Mouse (Mus musculus) retina, embryonic 14.5 days (tissue): Measurements from ENCODE around the gene Dmp1.

ENCODE experiments used
- DNase-seq: peaks from one replicate; pipeline ENCODE4 v3.0.0-alpha.2; 2015; ENCODE audit warnings: low spot score

Gene Dmp1

DNA sequence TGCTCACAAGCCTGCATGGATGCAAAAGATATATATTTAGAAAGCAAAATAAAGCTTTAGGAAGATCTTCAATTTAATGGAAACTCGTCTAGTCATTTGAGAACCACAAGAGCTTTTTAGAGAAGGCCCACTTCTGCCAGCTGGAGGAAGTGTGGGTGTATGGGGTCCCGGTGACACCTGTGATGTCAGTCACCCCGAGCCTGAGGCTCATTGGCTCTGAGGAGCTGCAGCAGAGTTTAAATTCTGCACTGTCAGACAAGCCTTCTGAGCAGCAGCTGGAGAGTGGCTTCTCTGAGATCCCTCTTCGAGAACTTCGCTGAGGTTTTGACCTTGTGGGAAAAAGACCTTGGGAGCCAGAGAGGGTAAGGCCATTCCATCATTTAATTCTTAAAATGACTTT, at the start of gene Dmp1:
Gene Dmp1, plus strand, starts transcription at position 263 of the 400 bp plus-strand sequence.
- no peak for DNase-seq

DNA sequence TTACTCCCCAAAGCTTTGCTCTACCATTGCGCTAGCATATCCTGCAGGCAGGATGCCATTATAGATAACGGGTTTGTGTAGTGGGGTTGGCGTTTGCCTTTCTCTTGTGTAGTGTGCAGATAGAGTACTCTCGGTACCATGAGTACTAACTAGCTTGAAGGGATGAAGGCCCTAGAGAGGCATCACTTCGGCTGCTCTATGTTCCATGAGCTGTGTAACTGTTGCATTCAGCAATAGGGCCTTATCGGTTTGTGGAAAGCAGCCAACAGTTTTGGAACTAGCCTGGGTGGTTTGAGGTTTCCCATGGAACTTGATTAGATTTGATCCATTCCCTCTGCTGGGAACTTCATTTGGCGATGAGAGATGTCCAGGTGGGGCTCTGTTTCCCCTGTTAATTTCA, 44.7 kb upstream of the Dmp1 start:
- no peak for DNase-seq

DNA sequence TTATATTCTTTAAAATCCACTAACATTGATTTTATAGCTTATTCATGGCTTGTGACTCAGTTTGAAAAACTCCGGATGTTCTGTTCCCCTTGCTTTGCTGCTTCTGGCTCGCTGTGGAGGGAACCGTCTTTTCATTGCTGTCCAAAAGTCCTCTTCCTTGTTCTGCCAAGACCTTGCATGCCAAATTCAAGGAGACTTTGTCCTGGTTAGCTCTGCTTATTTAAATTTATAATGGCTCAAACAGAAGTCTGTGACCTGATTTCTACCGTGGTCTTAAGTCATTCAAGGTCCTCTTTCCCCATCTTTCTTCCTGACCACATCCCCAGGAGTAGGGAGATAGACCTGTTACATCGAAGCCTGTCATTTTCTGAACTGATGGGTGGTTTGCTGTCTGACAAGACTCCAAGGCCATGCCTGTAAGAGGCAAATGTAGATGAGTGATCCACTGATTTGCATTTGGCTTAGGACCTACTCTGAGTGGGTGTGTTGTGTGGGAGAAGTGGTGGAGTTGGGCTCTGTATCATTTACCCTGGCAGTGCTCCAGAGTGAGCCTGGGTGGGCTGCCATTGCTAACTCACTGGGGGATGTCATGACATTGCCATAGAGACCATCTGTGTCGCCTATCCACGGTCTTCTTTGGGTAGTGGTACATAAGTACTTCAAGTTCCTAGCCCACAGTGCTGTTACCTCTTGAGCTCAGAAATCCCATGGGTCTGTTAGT, 43.9 kb upstream of the Dmp1 start:
- no peak for DNase-seq

DNA sequence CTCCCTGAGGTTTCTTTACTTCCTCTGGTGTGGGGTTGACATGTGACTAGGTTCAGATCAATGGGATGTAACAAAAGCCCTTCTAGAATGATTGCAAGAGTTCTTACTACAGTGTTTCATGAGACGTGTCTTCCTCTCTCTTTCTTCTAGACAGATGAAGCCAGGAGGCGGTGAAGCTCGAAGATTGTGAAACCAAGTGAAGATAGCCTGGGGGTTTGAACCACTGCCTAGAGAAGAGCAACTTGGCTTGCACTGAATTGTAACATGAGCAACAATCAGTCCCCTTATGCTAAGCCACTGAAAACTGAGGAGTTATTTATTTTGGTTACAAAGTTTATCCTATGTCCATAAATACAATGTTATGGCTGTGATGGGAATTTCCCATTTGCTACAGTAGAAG, 41.8 kb upstream of the Dmp1 start:
- no peak for DNase-seq

DNA sequence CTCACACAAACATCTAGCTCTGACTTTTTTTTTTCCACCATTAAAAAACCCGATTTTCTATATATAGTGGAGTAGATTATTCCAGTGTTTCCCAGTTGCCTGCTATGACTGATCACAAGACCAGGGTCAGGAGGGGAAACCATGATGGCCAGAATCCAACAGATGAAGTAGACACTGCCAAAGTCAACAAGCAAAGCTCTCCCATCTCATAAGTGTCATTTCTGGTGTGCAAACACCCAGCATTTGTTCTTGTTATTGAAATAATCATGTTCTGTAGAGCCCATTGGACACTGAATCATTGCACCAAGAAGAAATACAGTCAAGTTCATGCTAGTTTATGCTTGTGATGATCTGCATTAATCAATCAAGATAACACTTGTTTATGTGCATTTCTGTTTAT, 41.0 kb upstream of the Dmp1 start:
- no peak for DNase-seq

DNA sequence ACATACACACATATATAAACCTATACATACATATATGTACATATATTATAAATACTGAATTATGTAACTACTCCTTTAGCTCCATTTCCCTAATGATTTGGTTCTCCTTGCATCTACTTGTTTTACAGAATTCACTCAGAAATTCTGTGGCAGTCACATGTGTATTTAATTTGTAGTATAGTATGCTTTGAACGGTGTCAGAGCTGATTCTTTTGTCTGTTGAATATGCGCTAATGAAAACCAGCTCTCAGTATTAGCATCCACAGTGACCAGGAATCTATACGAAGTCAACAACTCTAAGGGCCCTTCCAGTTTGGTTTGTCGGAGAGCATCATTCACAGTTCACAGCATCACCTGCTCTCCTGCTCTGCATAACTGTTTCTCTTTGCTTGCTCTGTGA, 38.9 kb upstream of the Dmp1 start:
- DNase-seq, result no peak

DNA sequence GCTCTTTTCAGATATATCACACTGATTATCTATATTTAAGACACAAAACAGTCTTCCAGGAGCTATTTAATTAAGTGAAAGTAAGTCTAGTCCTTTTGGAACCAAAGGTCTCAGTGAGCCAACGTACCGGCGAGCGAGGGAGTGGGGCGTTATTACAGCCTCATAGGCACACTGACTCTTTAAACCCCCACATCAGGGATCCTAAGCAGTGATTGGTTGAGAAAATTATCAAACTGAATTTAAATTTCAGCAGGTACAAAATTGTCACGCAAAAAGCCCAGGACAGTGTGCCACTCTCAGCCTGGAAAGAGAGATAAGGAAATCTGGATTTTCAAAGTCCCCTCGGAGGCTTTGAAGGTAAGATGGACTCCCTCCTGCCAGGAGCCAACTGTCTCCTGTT, 32.0 kb upstream of the Dmp1 start, which contains the start of gene Dspp:
Gene Dspp, plus strand, starts transcription at position 301 of the 400 bp plus-strand sequence.
- DNase-seq, result no peak

DNA sequence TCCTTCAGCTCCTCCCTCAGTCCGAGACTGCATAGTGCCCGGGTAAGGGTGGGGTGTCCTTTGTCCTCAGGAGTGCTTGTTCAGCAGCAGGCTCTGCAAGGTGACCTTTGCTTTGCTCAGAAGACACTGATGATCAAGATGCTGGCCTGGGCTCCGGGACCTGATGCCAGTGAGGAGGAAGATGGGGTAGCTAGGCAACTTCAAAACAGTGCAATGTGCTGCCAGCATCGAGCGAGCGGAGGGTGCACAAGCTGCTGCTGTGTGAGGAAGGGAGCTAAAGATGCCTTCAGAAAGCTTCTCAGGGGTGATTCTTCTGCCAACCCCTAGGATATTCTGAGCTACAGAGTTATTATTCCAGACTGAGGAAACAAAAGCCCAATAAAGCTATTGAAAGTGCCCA, 29.3 kb upstream of the Dmp1 start:
- no peak for DNase-seq

DNA sequence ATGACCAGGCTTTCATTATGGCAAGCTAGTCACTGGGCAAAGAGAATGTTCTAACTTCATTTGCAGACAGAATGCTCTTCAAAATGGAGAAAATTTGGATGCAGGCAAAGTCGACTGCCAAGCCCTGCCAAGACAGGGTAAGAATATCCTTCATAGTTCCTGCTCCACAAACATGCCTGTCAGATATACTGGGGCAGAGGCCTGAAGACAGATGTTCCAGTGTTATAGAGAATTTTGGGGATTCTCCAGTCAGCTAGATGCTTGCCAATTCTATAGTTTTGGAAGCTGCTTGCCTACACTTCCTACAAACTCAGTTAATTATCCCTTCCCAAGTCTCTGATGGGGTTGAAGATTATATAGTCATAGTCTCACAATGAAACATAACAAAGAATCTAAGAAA, 18.7 kb upstream of the Dmp1 start:
- no peak for DNase-seq

DNA sequence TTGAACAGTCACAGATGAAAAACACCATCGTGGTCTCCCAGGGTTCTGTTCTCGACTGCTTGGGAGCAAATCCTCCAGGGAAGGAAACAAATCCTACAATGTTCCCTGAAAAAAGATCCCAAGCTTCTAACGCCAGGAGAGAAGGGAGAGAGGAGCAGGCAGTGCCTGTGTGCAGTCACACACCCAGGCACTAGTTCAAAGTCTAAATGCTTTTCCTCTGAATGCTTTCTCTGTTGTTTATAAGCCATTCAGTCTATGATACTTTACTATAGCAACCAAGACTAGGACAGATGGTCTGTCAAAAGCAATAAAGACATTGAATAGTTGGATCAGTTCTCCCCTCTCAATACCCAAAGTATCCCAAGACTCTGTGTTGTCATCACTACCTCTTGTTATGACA, 15.1 kb upstream of the Dmp1 start:
- DNase-seq, result no peak

DNA sequence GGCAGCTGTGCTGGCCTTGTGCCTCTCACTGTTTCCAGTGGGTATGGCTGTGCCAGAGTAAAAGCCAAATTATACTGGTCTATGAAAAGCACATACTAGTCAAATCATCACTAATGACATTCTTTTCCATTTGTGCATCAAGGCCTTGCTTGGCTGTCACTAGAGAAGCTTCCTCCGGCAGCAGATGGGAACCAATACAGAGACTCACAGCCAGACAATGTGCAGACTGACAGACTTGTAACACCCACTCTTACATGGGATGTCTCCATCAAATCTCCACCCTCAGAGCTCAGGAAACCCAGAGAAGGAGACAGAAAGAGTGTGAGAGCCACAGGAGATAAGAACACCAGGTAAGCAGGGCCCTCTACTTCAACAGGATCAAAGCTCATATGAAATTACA, 7.3 kb upstream of the Dmp1 start:
- DNase-seq, result no peak

DNA sequence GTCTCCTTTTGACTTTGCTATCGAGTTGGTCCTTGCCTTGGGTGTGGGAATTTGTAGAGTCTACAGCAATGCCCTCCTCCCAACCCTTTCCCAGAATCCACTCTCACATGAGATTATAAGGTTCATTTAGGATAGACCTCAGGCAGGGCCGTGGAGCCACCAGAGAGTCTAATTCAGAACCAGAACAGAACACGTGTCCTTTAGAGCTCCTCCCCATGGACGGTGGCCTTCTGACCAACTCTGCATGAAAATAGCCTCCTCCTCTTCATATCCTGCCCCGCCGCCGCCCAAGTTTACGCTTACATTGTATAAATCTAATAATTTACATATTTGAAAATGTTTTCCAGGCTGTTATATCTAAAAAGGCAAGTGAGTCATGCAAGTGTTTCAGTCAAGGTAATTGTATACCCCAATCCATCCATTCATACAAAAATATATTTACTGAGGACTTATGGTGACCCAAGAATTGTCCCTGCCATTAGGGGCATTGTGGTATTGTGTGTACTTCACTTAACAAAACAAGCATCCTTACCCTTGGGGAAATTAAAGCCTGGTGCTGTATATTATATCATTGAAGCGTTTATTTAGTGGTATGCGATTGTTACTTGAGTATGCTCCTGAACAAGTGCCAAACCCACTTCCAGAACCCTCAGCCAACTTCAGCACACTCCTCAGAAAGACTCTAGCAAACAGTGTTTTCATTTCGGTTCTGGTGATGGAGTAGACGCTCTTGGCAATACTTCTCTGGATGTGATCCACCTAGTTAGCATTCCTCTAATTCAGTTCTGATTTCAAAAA, 1.1 kb upstream of the Dmp1 start:
- no peak for DNase-seq

DNA sequence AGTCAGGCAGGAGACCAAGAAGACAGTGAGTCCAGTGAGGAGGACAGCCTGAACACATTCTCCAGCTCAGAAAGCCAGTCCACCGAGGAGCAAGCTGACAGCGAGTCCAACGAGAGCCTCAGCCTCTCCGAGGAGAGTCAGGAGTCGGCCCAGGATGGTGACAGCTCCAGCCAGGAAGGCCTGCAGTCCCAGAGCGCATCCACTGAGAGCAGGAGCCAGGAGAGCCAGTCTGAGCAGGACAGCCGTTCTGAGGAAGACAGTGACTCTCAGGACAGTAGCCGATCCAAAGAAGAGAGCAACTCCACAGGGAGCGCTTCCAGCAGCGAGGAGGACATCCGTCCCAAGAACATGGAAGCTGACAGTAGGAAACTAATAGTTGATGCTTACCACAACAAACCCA, 10.1 kb downstream of the Dmp1 start:
- no peak for DNase-seq

DNA sequence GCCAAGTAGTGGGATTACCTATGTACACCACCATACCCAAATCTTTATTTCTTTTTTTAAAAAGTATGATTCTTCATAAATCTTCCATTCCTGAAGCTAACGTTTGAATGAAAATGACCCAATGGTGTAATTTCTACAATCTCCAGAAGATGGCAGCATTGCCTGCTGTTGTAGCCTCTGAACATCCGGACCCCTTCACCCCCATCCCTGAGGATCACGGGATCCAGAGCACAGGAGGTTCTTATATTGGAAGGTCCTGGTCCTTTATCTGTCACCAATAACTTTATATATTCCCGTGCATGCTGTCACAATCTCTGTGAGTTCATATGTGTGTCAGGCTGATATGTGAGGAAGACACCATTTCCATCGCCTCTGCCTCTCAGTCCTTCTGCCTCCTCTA, 16.5 kb downstream of the Dmp1 start:
- DNase-seq, result peak; percentile 79

DNA sequence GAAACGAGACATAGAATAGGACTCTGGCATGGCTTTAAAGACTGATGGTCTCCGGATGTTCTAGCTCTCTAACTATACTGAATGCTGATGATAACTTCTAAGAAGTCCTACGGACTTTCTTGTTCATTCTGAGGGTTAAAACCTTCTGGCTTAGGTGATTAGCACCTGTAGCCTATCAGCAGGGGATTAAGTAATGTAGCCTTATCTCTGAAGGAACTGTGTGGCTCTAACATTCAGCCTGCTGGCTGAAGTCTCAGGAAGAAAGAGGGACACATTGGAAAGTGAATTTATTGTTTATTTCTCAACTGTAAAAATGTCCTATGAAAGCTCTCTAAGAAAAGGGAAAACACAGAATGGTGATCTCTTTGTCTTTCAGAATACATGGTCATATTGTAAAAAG, 21.9 kb downstream of the Dmp1 start:
- no peak for DNase-seq

DNA sequence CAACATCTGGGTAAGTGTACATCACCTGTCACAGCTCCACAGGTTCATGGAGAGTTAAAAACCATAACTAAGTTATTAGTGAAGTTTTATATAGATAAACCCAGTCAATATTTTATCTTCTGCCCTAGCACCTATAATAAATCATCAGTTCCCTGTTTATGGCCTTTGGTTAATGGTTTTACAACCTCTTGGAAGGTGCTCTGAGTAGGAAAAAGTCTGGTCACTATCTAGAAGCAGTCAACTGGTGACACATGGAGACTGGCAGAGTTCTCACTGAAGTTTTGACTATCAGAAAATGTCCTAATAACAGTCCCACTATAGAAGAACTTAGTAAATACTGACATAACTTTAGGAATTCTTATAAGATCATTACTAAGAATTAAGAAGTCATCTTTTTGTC, 22.3 kb downstream of the Dmp1 start:
- no peak for DNase-seq

DNA sequence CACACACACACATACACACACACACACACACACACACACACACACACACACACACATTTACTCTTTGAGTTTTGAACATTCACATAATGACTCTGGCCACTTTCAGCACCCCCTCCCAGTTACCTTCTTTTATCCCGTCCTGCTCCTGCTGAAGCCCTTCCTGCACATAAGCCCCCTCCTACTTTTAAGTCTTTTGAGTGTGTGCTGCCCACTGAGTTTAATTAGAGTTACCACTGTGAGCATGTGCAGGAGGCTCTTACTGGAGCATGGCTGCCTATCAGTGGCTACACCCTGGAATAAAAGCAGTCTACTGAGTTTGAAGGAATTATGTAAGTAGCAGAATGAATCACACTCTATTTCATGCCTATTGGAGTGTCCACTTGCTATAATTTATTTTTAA, 26.1 kb downstream of the Dmp1 start:
- DNase-seq, result no peak

DNA sequence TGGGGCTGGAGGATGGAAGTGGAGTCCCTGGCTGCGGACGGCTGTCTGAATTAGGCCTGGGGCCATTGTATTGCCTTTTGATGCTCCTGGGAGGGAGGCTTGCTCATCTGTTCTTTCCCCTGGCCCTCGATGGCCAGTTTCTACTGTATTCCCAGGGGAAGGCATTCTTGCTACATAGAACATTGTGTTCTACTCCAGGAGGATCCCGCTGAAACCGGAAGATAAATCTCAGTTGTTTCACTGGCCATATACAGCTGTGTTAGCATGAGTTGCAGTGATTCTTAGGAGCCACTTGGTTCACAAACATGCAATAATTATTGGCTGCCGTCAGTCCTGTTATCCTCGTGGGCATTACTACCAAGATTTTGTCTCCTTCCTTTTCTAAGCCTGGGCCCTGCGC, 34.3 kb downstream of the Dmp1 start:
- no peak for DNase-seq

DNA sequence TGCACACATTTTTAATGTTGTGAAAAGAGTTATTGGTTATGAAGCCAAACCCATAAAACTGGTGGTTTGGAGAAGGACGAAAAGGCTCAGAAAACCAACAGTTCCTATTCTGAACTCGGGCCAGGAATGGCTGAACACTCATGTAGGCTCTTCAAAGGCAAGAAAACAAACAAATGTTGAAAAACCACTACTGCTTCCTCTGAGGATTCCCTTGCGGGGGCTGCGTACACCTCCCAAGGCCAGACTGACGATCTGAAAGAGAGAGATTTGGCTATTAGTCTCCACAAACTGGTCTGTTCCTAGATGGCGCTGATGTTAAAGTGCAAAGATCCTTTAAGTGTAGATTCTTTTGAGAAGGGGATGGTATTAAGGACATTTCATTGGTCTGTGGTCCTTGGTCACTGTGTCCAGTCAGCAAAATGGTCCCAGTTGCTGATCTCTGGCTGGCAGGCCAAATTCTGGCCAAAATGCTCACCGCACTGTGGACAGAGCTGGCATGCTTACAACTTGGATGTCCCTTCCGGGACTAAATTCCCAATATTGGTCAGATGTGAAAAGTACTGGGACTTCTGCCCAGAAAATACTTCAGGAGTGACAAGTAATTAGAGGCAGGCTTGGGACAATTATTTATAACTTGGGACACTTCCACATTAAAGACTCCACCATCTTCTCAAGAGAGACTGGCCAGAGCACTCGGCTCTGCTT, 37.4 kb downstream of the Dmp1 start:
- no peak for DNase-seq

DNA sequence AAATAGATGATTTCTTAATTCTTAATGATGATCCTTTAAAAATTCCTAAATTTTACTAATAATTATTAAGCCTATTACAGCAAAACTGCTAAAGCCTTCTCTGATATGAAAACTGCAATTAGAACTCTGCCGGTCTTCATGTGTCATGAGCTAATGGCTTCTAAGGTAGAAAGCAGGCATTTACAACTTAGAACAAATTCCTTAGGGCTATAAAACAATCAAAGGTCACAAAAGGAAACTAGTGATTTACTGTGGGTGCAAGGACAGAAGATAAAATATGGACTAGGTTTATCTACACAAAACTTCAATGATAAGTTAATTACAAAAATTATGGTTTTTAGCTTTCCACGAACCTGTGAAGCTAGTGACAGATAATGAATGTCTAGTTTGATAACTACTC, 41.8 kb downstream of the Dmp1 start:
- DNase-seq, result no peak

DNA sequence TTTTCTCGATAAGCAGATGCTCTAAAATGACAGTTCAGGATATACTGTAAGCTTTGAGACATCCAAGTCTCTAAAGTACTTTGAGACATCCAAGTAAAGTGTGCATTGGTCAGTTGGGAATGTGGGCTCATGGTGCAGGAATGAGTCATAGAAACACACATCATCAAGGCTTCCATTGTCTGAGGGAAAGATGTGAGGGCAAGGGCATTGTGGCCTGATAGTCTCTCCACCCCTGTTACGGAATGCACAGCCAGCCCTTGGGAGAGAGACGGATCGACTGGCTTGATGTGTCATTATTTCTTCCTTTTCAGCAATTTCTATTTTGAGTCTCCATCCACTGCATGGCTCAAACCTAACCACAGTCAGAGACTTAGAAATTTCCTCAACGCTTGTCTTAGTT, 49.4 kb downstream of the Dmp1 start:
- DNase-seq, result no peak

DNA sequence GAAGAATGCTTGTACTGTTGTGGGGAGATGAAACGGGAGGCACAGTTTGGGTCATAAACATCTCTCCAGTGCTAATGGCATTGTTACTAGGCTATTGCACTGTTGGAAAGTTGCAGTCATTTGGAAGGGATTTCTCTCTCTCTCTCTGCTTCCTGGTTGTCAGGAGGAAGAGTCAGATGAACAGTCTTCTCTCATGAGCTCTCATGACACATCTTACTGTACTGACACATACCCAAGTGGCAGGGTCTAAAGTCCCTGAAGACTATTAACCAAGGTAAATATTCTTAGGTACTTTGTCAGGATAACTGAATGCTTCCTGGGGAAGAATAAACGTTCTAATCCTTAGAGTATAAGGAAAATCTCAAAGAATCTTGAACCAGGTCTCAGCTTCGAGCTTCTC, 54.2 kb downstream of the Dmp1 start:
- no peak for DNase-seq

DNA sequence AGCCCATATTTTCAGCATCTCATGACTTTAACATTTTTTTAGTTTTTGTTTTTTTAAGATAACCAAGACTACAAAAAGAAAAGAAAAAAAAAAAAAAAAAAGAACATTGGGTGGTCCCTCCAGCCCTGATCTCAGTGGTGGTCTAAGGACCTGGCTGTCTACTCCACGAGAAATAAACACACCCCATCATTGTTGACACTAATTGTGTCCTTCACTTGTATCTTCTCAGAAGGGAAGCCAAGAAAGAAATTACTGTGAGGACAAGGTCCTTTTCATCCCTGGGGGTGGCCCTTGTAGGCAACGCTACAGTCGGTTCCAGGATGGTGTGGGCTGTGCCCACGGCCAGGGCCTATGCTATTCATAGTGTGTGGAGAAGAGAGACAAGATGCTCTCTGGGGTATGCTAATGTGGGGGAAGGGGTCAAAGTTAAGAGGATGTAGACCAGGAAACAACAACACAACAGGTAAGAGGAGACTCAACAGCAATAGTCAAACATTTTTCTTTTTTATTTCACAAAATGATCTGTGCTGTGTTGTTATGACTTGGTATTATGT, 59.6 kb downstream of the Dmp1 start:
- DNase-seq, result no peak
